Mouse (Mus musculus) left cerebral cortex, postnatal 36 days (tissue): ENCODE measurements around the gene Aldh18a1. TPM values are rescaled to one million over a fixed set of nuclear protein-coding genes. Genes with fewer than 3 reads are reported as not detected.
A peak's percentile ranks its signal among the peaks of the same experiment; 100 is the strongest.
"Not testable (repeated sequence)": the region's sequence is repeated elsewhere in the genome, so short reads cannot be mapped to it uniquely, and the experiment has no call there.

Experiments
- DNase-seq, 2 experiments: peaks; one replicate each; pipeline ENCODE4 v3.0.0; 2021 to 2022; ENCODE audit warnings: low spot score in 2 of 2, mixed read lengths in 1 of 2
- intact Hi-C: fragments of 180-260 bp; cut with DNase I; formaldehyde crosslinking; loops from one replicate; pipeline ENCODE4 v1.15.1; 2025
- total RNA-seq, 2 experiments: library from RNA; stranded (reverse); gene quantifications; 2 replicates each; pipeline ENCODE4 v1.2.3; 2021

Aldh18a1 gene
- total RNA-seq = 10 to 100 TPM; 23.0 to 25.8 TPM

- intact Hi-C loops = no loop called here
- DNase-seq = peak; percentile 94 to 95
Observed at GRCm38 (mm10) chr19:40588293-40588654, at the start of gene Aldh18a1. Gene Aldh18a1 (minus strand): TSS chr19:40588463.

- no peak for DNase-seq
- intact Hi-C loops = no loop called here
Observed at GRCm38 (mm10) chr19:40637601-40638000, 49.3 kb upstream of the Aldh18a1 start.

GRCm38 (mm10) chr19:40637091-40637490 is 48.8 kb upstream of the Aldh18a1 start:
- DNase-seq = no peak
- intact Hi-C loops = no loop called here

GRCm38 (mm10) chr19:40633144-40633543 is 44.9 kb upstream of the Aldh18a1 start:
- intact Hi-C loops = loop anchor here (1.0 kb wide), 1 partner anchor 66 kb away; no protein-coding TSS in a partner anchor

GRCm38 (mm10) chr19:40632668-40633067 is 44.4 kb upstream of the Aldh18a1 start:
- intact Hi-C loops = loop anchor here (1.0 kb wide), 1 partner anchor 67 kb away; no protein-coding TSS in a partner anchor

More at GRCm38 (mm10) chr19:40633144-40633543, 44.9 kb upstream of the Aldh18a1 start:
- DNase-seq = no peak

GRCm38 (mm10) chr19:40632193-40632592 is 43.9 kb upstream of the Aldh18a1 start:
- no peak for DNase-seq
- intact Hi-C loops = no loop called here

More at GRCm38 (mm10) chr19:40632668-40633067, 44.4 kb upstream of the Aldh18a1 start:
- no peak for DNase-seq

- no peak for DNase-seq
- intact Hi-C loops = loop anchor here (2.0 kb wide), 1 partner anchor 72 kb away; no protein-coding TSS in a partner anchor
Observed at GRCm38 (mm10) chr19:40630606-40631005, 42.3 kb upstream of the Aldh18a1 start.

GRCm38 (mm10) chr19:40630096-40630495 is 41.8 kb upstream of the Aldh18a1 start:
- intact Hi-C loops = loop anchor here (2.0 kb wide), 1 partner anchor 73 kb away; no protein-coding TSS in a partner anchor
- DNase-seq = peak; percentile 63 to 64

- intact Hi-C loops = no loop called here
Observed at GRCm38 (mm10) chr19:40628950-40629349, 40.7 kb upstream of the Aldh18a1 start.

GRCm38 (mm10) chr19:40625935-40626334 is 37.7 kb upstream of the Aldh18a1 start:
- DNase-seq = no peak
- intact Hi-C loops = no loop called here

More at GRCm38 (mm10) chr19:40628950-40629349, 40.7 kb upstream of the Aldh18a1 start:
- DNase-seq = no peak

GRCm38 (mm10) chr19:40621616-40622015 is 33.4 kb upstream of the Aldh18a1 start:
- DNase-seq, intact Hi-C loops: not testable (repeated sequence)

GRCm38 (mm10) chr19:40616021-40616420 is 27.8 kb upstream of the Aldh18a1 start:
- DNase-seq = no peak
- intact Hi-C loops = no loop called here

- DNase-seq = no peak
- intact Hi-C loops = loop anchor here (5.0 kb wide), 1 partner anchor 217 kb away; the partner anchor contains the start of gene Ccnj
Observed at GRCm38 (mm10) chr19:40614811-40615210, 26.5 kb upstream of the Aldh18a1 start.

GRCm38 (mm10) chr19:40611830-40612506 is 23.7 kb upstream of the Aldh18a1 start, which contains the start of the genes Tctn3 and Entpd1:
Gene Tctn3 (minus strand): TSS chr19:40612233.
Gene Entpd1 (plus strand): TSS chr19:40612366.
- intact Hi-C loops = loop anchor here (1.0 to 5.0 kb wide), 2 partner anchors 110 to 220 kb away; partner anchors contain the start of gene Ccnj
- peak; percentile 93 to 96 for DNase-seq

GRCm38 (mm10) chr19:40607676-40608075 is 19.4 kb upstream of the Aldh18a1 start:
- no peak for DNase-seq
- intact Hi-C loops = no loop called here

- intact Hi-C loops = no loop called here
- no peak for DNase-seq
Observed at GRCm38 (mm10) chr19:40605189-40605588, 16.9 kb upstream of the Aldh18a1 start.

- DNase-seq = no peak
- intact Hi-C loops = no loop called here
Observed at GRCm38 (mm10) chr19:40601870-40602269, 13.6 kb upstream of the Aldh18a1 start.

GRCm38 (mm10) chr19:40600846-40601245 is 12.6 kb upstream of the Aldh18a1 start:
- DNase-seq, intact Hi-C loops: not testable (repeated sequence)

- no peak for DNase-seq
- intact Hi-C loops = no loop called here
Observed at GRCm38 (mm10) chr19:40595831-40596230, 7.6 kb upstream of the Aldh18a1 start.

GRCm38 (mm10) chr19:40595231-40595630 is 7.0 kb upstream of the Aldh18a1 start:
- no peak for DNase-seq
- intact Hi-C loops = no loop called here

GRCm38 (mm10) chr19:40589530-40589880 is 1.2 kb upstream of the Aldh18a1 start:
- intact Hi-C loops = no loop called here
- DNase-seq = no peak
